ENCODE assay signal across 9 mouse cellular contexts in the genomic region with DNA sequence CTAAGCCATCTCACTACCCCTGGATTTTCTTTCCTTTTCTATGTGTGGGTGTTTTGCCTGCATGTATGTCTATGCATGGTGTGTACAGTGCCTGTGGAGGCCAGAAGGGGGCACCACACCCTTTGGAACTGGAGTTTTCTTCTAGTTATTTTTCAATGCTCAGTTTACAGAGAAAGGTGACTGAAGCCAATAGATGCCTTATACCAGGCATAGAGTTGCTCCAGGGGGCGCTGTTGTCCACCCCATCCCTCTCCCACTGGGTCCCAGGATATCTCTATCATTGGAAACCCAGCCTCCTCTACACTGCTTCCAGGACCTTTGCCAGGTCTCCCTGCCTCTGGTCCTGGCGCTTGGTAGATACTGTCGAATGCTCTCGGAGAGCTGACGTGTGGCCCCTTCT.
DNase-seq lines count a peak whose midpoint lies in the region; ATAC-seq and TF ChIP-seq lines count a peak whose summit lies in the region.
"Had no signal": no experiment of that assay in that cellular context is flagged by ENCODE, and none has a peak within 500 bp of the region (broad histone marks: within the 10 kb centered on the region; RNA-seq: fewer than 3 reads in every experiment).

No protein-coding gene starts in this region.

- H3K27me3 ChIP-seq in E14TG2a.4 (ENCODE audit: insufficient read depth, low read length): no peaks in the 10 kb centered on the region
- no peaks in the 10 kb centered on the region for H3K27me3 ChIP-seq in forebrain, embryonic 14.5 days (replicated peaks; ENCODE audit: control insufficient read depth, insufficient read depth, low read length)
- no peaks in the 10 kb centered on the region for H3K27me3 ChIP-seq in lung, postnatal 0 days (replicated peaks; ENCODE audit: insufficient read depth, low read length)
- H3K27me3 ChIP-seq: hindbrain, embryonic 15.5 days had no signal

- no peak overlapping the region for H3K27ac ChIP-seq in forebrain, embryonic 14.5 days (ENCODE audit: low read depth, low read length)
- no peak overlapping the region for H3K27ac ChIP-seq in lung, postnatal 0 days (ENCODE audit: low read length)
- H3K27ac ChIP-seq: hindbrain, embryonic 15.5 days had no signal

- no peak for TF ChIP-seq EP300 in lung, postnatal 0 days (IDR thresholded peaks at IDR 0.05)

- H3K4me3 ChIP-seq in E14TG2a.4 (replicated peaks; ENCODE audit: low read length): no peak overlapping the region
- no peak overlapping the region for H3K4me3 ChIP-seq in forebrain, embryonic 14.5 days (ENCODE audit: low read depth, low read length)
- no peak overlapping the region for H3K4me3 ChIP-seq in lung, postnatal 0 days (ENCODE audit: low read depth, low read length)
- H3K4me3 ChIP-seq: hindbrain, embryonic 15.5 days had no signal

- peaks cover 26% of the 10 kb centered on the region for H3K4me1 ChIP-seq in E14TG2a.4 (replicated peaks; ENCODE audit: low read depth, low read length)
- no peaks in the 10 kb centered on the region for H3K4me1 ChIP-seq in forebrain, embryonic 14.5 days (ENCODE audit: control insufficient read depth, insufficient read depth, low read length)
- H3K4me1 ChIP-seq in lung, postnatal 0 days (ENCODE audit: insufficient read depth, low read depth, low read length): peaks cover 4% of the 10 kb centered on the region; the same call in 1 of the 2 replicates
- H3K4me1 ChIP-seq: hindbrain, embryonic 15.5 days had no signal

- intact Hi-C loops in heart, postnatal 25 days (cut with DNase I): loop anchor here (5.0 kb wide), 1 partner anchor 539 kb away; no protein-coding TSS in a partner anchor

- ATAC-seq in forebrain, embryonic 14.5 days: peak; percentile 37; the same call in 1 of the 2 replicates
- peak; percentile 75 for ATAC-seq in lung, postnatal 0 days

- peak; percentile 64 for DNase-seq in adrenal gland, adult 2 months
- DNase-seq in forebrain, embryonic 14.5 days (ENCODE audit: low spot score): peak; percentile 69
- peak; percentile 30 for DNase-seq in heart, postnatal 25 days (ENCODE audit: low spot score)
- DNase-seq in kidney, postnatal 4 days: peak; percentile 83 to 86
- peak; percentile 92 for DNase-seq in lung, postnatal 0 days (ENCODE audit: low spot score)
- DNase-seq in right cerebral cortex, postnatal 10 days (ENCODE audit: low spot score in 2 of 2): peak; percentile 62 to 67
- DNase-seq in urinary bladder, postnatal 25 days (ENCODE audit: low spot score): peak; percentile 46

- 59% methylated on average over 5 of the region's 5 CpGs for WGBS in forebrain, embryonic 14.5 days
- WGBS in lung, postnatal 0 days: 52% methylated on average over 5 of the region's 5 CpGs

- H3K4me2 ChIP-seq in forebrain, embryonic 14.5 days (ENCODE audit: low read length): no peak overlapping the region
- H3K4me2 ChIP-seq in lung, postnatal 0 days (replicated peaks; ENCODE audit: low read depth, low read length): no peak overlapping the region
- H3K4me2 ChIP-seq: hindbrain, embryonic 15.5 days had no signal

- TF ChIP-seq CTCF in E14TG2a.4 (conservative IDR thresholded peaks at IDR 0.05; ENCODE audit: low read length): peak; percentile 77
- TF ChIP-seq CTCF in lung, postnatal 0 days (IDR thresholded peaks at IDR 0.05): peak; percentile 86

- H3K36me3 ChIP-seq in E14TG2a.4 (ENCODE audit: insufficient read depth, low read length): peaks cover 7% of the 10 kb centered on the region
- no peaks in the 10 kb centered on the region for H3K36me3 ChIP-seq in forebrain, embryonic 14.5 days (ENCODE audit: control insufficient read depth, insufficient read depth, low read length)
- no peaks in the 10 kb centered on the region for H3K36me3 ChIP-seq in lung, postnatal 0 days (ENCODE audit: insufficient read depth, low read length)
- H3K36me3 ChIP-seq: hindbrain, embryonic 15.5 days had no signal

- H3K9ac ChIP-seq in forebrain, embryonic 14.5 days (ENCODE audit: low read length): no peak overlapping the region
- no peak overlapping the region for H3K9ac ChIP-seq in lung, postnatal 0 days (replicated peaks; ENCODE audit: low read depth)
- H3K9ac ChIP-seq: hindbrain, embryonic 15.5 days had no signal

- H3K9me3 ChIP-seq in E14TG2a.4 (ENCODE audit: low read length): no peaks in the 10 kb centered on the region
- no peaks in the 10 kb centered on the region for H3K9me3 ChIP-seq in forebrain, embryonic 14.5 days (replicated peaks; ENCODE audit: control insufficient read depth, low read length)
- H3K9me3 ChIP-seq in lung, postnatal 0 days (ENCODE audit: low read length): no peaks in the 10 kb centered on the region
- H3K9me3 ChIP-seq: hindbrain, embryonic 15.5 days had no signal

Comparison
In these comparisons a context has a peak if more than half of its experiments do, and no peak if none do; other contexts are left out.
1. DNase-seq: peak in every context shown above with its lines; median percentile 92 in lung, postnatal 0 days; 84 in kidney, postnatal 4 days; 69 in forebrain, embryonic 14.5 days; 64 in right cerebral cortex, postnatal 10 days; 64 in adrenal gland, adult 2 months; 46 in urinary bladder, postnatal 25 days; 30 in heart, postnatal 25 days.